Mouse (Mus musculus): ENCODE data around the gene Slc35f1. TPM values are rescaled to one million over a fixed set of nuclear protein-coding genes. Genes with fewer than 3 reads are reported as not detected.
A peak's percentile ranks its signal among the peaks of the same experiment; 100 is the strongest.
"Not testable (repeated sequence)": the region's sequence is repeated elsewhere in the genome, so short reads cannot be mapped to it uniquely, and the experiment has no call there.

Slc35f1 gene
- polyA plus RNA-seq, 1 experiment from 2014 or later, result 12.6 TPM

- no peak overlapping the region for H3K4me2 ChIP-seq
- no peaks in the 10 kb centered on the region for H3K36me3 ChIP-seq (ENCODE audit: control insufficient read depth, insufficient read depth, low read length)
- peaks cover 6% of the 10 kb centered on the region; the same call in 1 of the 2 replicates for H3K4me1 ChIP-seq (ENCODE audit: control insufficient read depth, insufficient read depth, low read length)
- WGBS, result 37% methylated on average over 6 of the region's 6 CpGs
- no peak overlapping the region for H3K27ac ChIP-seq (ENCODE audit: low read depth, low read length)
- ATAC-seq (ENCODE audit: low FRiP score) (peak; percentile 67), DNase-seq (ENCODE audit: low spot score, missing footprints) (no peak)
- no peaks in the 10 kb centered on the region for H3K27me3 ChIP-seq (ENCODE audit: control insufficient read depth, insufficient read depth, low read length)
- no peak overlapping the region for H3K4me3 ChIP-seq (ENCODE audit: low read depth, low read length)
- H3K9ac ChIP-seq (ENCODE audit: low read length), result no peak overlapping the region
- H3K9me3 ChIP-seq (ENCODE audit: control insufficient read depth, low read length), result no peaks in the 10 kb centered on the region
These were observed 187.1 kb downstream of the Slc35f1 start for GRCm38 (mm10) chr10:52877263-52878021.

- Histone ChIP-seq H3K4me3 (ENCODE audit: low read depth, low read length) (no peak overlapping the region), H3K4me1 (ENCODE audit: control insufficient read depth, insufficient read depth, low read length) (peaks cover 6% of the 10 kb centered on the region; the same call in 1 of the 2 replicates), H3K9ac (ENCODE audit: low read length) (no peak overlapping the region), H3K36me3 (ENCODE audit: control insufficient read depth, insufficient read depth, low read length) (no peaks in the 10 kb centered on the region), H3K4me2 (no peak overlapping the region), H3K27me3 (ENCODE audit: control insufficient read depth, insufficient read depth, low read length) (no peaks in the 10 kb centered on the region), H3K9me3 (ENCODE audit: control insufficient read depth, low read length) (no peaks in the 10 kb centered on the region), H3K27ac (ENCODE audit: low read depth, low read length) (no peak overlapping the region)
- 47% methylated on average over 4 of the region's 4 CpGs for WGBS
- no peak for ATAC-seq (ENCODE audit: low FRiP score)
- no peak for DNase-seq (ENCODE audit: low spot score, missing footprints)
These were observed 187.9 kb downstream of the Slc35f1 start for GRCm38 (mm10) chr10:52878093-52878801.

- H3K4me1 ChIP-seq (ENCODE audit: control insufficient read depth, insufficient read depth, low read length); H3K4me3 ChIP-seq (ENCODE audit: low read depth, low read length); H3K27ac ChIP-seq (ENCODE audit: low read depth, low read length); H3K9me3 ChIP-seq (ENCODE audit: control insufficient read depth, low read length); ATAC-seq (ENCODE audit: low FRiP score); H3K9ac ChIP-seq (ENCODE audit: low read length); H3K4me2 ChIP-seq; H3K27me3 ChIP-seq (ENCODE audit: control insufficient read depth, insufficient read depth, low read length); DNase-seq (ENCODE audit: low spot score, missing footprints); H3K36me3 ChIP-seq (ENCODE audit: control insufficient read depth, insufficient read depth, low read length): not testable (repeated sequence)
These were observed 206.4 kb downstream of the Slc35f1 start for GRCm38 (mm10) chr10:52896724-52897123.

GRCm38 (mm10) chr10:52904914-52905313, 214.6 kb downstream of the Slc35f1 start:
- WGBS, result 85% methylated on average over 2 of the region's 2 CpGs
- no peaks in the 10 kb centered on the region for H3K4me1 ChIP-seq (ENCODE audit: control insufficient read depth, insufficient read depth, low read length)
- no peak overlapping the region for H3K4me2 ChIP-seq
- no peak for ATAC-seq (ENCODE audit: low FRiP score)
- H3K27ac ChIP-seq (ENCODE audit: low read depth, low read length), result no peak overlapping the region
- DNase-seq (ENCODE audit: low spot score, missing footprints), result no peak
- no peaks in the 10 kb centered on the region for H3K9me3 ChIP-seq (ENCODE audit: control insufficient read depth, low read length)
- H3K36me3 ChIP-seq (ENCODE audit: control insufficient read depth, insufficient read depth, low read length), result no peaks in the 10 kb centered on the region
- H3K9ac ChIP-seq (ENCODE audit: low read length), result no peak overlapping the region
- no peak overlapping the region for H3K4me3 ChIP-seq (ENCODE audit: low read depth, low read length)
- H3K27me3 ChIP-seq (ENCODE audit: control insufficient read depth, insufficient read depth, low read length), result no peaks in the 10 kb centered on the region

GRCm38 (mm10) chr10:52911762-52912161, 221.4 kb downstream of the Slc35f1 start:
- Histone ChIP-seq H3K27me3 (ENCODE audit: control insufficient read depth, insufficient read depth, low read length) (no peaks in the 10 kb centered on the region), H3K27ac (ENCODE audit: low read depth, low read length) (no peak overlapping the region), H3K9me3 (ENCODE audit: control insufficient read depth, low read length) (no peaks in the 10 kb centered on the region), H3K9ac (ENCODE audit: low read length) (no peak overlapping the region), H3K4me1 (ENCODE audit: control insufficient read depth, insufficient read depth, low read length) (no peaks in the 10 kb centered on the region), H3K4me2 (no peak overlapping the region), H3K4me3 (ENCODE audit: low read depth, low read length) (no peak overlapping the region), H3K36me3 (ENCODE audit: control insufficient read depth, insufficient read depth, low read length) (no peaks in the 10 kb centered on the region)
- no peak for DNase-seq (ENCODE audit: low spot score, missing footprints)
- WGBS, result 81% methylated on average over 2 of the region's 2 CpGs
- no peak for ATAC-seq (ENCODE audit: low FRiP score)

DNA sequence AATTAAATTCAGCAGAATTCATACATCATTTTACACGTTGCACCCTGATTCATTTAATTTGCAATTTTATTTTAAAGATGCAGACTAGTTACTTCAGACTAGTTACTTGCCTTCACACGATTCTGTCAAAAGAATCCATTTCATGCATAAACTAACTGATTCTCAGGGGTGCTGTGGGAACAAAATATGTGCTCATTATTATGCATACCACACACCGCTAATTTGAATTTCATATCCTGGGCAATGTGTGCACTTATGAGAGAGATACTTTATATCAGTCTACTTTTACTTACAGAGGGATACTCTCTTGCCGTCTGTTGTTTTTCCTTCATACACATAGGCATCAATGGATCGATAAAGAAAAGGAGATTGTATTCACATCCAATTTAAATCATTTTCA, 228.4 kb downstream of the Slc35f1 start:
- Histone ChIP-seq H3K4me1 (ENCODE audit: control insufficient read depth, insufficient read depth, low read length) (no peaks in the 10 kb centered on the region), H3K4me2 (no peak overlapping the region), H3K36me3 (ENCODE audit: control insufficient read depth, insufficient read depth, low read length) (no peaks in the 10 kb centered on the region), H3K9me3 (ENCODE audit: control insufficient read depth, low read length) (no peaks in the 10 kb centered on the region), H3K4me3 (ENCODE audit: low read depth, low read length) (no peak overlapping the region), H3K27ac (ENCODE audit: low read depth, low read length) (no peak overlapping the region), H3K27me3 (ENCODE audit: control insufficient read depth, insufficient read depth, low read length) (no peaks in the 10 kb centered on the region), H3K9ac (ENCODE audit: low read length) (no peak overlapping the region)
- DNase-seq (ENCODE audit: low spot score, missing footprints), result no peak
- ATAC-seq (ENCODE audit: low FRiP score), result no peak
- WGBS, result 80% methylated on average over 5 of the region's 5 CpGs

DNA sequence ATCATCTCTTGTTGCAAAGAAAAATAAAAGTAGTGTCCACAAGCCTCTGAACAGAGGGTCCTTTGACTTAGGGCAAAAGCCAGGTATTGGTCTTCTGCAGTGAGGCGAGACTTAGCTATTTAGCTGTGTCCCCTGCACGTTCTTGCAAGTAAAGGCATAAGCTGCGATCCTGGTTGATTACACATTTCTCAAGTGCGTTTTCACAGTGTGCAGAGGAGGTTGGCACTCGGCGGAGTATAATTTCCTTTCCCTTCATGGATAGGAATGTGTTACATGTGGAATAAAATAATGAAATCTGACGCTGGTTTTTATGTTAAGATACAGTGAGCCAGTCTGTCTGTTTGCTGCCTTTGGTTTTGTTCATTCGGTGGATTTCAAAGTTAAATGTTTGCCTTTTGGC, 232.8 kb downstream of the Slc35f1 start:
- H3K27ac ChIP-seq (ENCODE audit: low read depth, low read length), result no peak overlapping the region
- H3K9me3 ChIP-seq (ENCODE audit: control insufficient read depth, low read length), result no peaks in the 10 kb centered on the region
- DNase-seq (ENCODE audit: low spot score, missing footprints) (peak; percentile 62), ATAC-seq (ENCODE audit: low FRiP score) (no peak)
- H3K36me3 ChIP-seq (ENCODE audit: control insufficient read depth, insufficient read depth, low read length), result no peaks in the 10 kb centered on the region
- H3K27me3 ChIP-seq (ENCODE audit: control insufficient read depth, insufficient read depth, low read length), result no peaks in the 10 kb centered on the region
- no peak overlapping the region for H3K4me2 ChIP-seq
- no peak overlapping the region for H3K4me3 ChIP-seq (ENCODE audit: low read depth, low read length)
- 84% methylated on average over 8 of the region's 8 CpGs for WGBS
- no peak overlapping the region for H3K9ac ChIP-seq (ENCODE audit: low read length)
- no peaks in the 10 kb centered on the region for H3K4me1 ChIP-seq (ENCODE audit: control insufficient read depth, insufficient read depth, low read length)

GRCm38 (mm10) chr10:52926330-52926729, 236.0 kb downstream of the Slc35f1 start:
- DNase-seq (ENCODE audit: low spot score, missing footprints), result no peak
- 87% methylated on average over 3 of the region's 3 CpGs for WGBS

DNA sequence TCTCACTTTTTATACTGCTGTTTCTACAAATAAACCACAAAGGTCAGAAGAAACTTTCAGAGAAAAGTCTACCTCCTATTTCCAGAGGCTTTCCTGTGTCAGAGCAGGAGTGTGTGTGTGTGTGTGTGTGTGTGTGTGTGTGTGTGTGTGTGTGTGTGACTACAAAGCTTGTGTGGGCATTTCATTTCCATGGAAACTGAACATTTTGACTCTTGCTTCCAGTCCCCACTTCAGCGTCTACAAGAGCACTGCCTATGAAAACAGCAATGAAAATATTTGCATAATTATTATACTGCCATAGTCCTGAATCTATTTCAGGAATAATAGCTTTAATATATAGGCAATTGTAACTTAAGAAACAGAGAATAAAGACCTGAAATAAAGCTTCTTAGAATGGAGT, 241.8 kb downstream of the Slc35f1 start:
- no peaks in the 10 kb centered on the region for H3K36me3 ChIP-seq (ENCODE audit: control insufficient read depth, insufficient read depth, low read length)
- DNase-seq (ENCODE audit: low spot score, missing footprints) (no peak), ATAC-seq (ENCODE audit: low FRiP score) (no peak)
- H3K9ac ChIP-seq (ENCODE audit: low read length), result no peak overlapping the region
- WGBS, result 73% methylated on average over 1 of the region's 1 CpGs
- H3K4me3 ChIP-seq (ENCODE audit: low read depth, low read length), result no peak overlapping the region
- H3K9me3 ChIP-seq (ENCODE audit: control insufficient read depth, low read length), result no peaks in the 10 kb centered on the region
- H3K4me1 ChIP-seq (ENCODE audit: control insufficient read depth, insufficient read depth, low read length), result no peaks in the 10 kb centered on the region
- no peak overlapping the region for H3K27ac ChIP-seq (ENCODE audit: low read depth, low read length)
- no peak overlapping the region for H3K4me2 ChIP-seq
- H3K27me3 ChIP-seq (ENCODE audit: control insufficient read depth, insufficient read depth, low read length), result no peaks in the 10 kb centered on the region

More at GRCm38 (mm10) chr10:52926330-52926729, 236.0 kb downstream of the Slc35f1 start:
- Histone ChIP-seq H3K27ac (ENCODE audit: low read depth, low read length) (no peak overlapping the region), H3K9ac (ENCODE audit: low read length) (no peak overlapping the region), H3K36me3 (ENCODE audit: control insufficient read depth, insufficient read depth, low read length) (no peaks in the 10 kb centered on the region), H3K4me2 (no peak overlapping the region), H3K4me1 (ENCODE audit: control insufficient read depth, insufficient read depth, low read length) (no peaks in the 10 kb centered on the region), H3K4me3 (ENCODE audit: low read depth, low read length) (no peak overlapping the region), H3K9me3 (ENCODE audit: control insufficient read depth, low read length) (no peaks in the 10 kb centered on the region), H3K27me3 (ENCODE audit: control insufficient read depth, insufficient read depth, low read length) (no peaks in the 10 kb centered on the region)
- no peak for ATAC-seq (ENCODE audit: low FRiP score)

All from midbrain, embryonic 11.5 days (tissue).